Mouse (Mus musculus) intestine, embryonic 15.5 days (tissue): ENCODE data around the gene Peli2. TPM values are rescaled to one million over a fixed set of nuclear protein-coding genes. Genes with fewer than 3 reads are reported as not detected.

Experiments
- ATAC-seq: fragments of 200-750 bp; cut with Nextera tagmentation; 2 replicates; pipeline ENCODE4 v1.8.0; 2017; ENCODE audit warnings: moderate TSS enrichment, moderate library complexity
- H3K27ac ChIP-seq: fragments of 300-500 bp; sonication (generic); 2 replicates; pipeline ENCODE4 v1.5.1; 2015; ENCODE audit warnings: mild to moderate bottlenecking, inconsistent platforms
- H3K27me3 ChIP-seq: fragments of 300-500 bp; sonication (generic); replicated peaks from 2 replicates; pipeline ENCODE4 v1.6.1; 2015; ENCODE audit warnings: inconsistent platforms
- H3K36me3 ChIP-seq: fragments of 300-500 bp; sonication (generic); 2 replicates; pipeline ENCODE4 v1.6.1; 2015; ENCODE audit warnings: inconsistent platforms
- H3K4me1 ChIP-seq: fragments of 300-500 bp; sonication (generic); replicated peaks from 2 replicates; pipeline ENCODE4 v1.6.1; 2015; ENCODE audit warnings: inconsistent platforms
- H3K4me2 ChIP-seq: fragments of 300-500 bp; sonication (generic); replicated peaks from 2 replicates; pipeline ENCODE4 v1.6.1; 2015; ENCODE audit warnings: mild to moderate bottlenecking, inconsistent platforms
- H3K4me3 ChIP-seq: fragments of 300-500 bp; sonication (generic); replicated peaks from 2 replicates; pipeline ENCODE4 v1.5.1; 2015; ENCODE audit warnings: inconsistent platforms
- H3K9ac ChIP-seq: fragments of 300-500 bp; sonication (generic); 2 replicates; pipeline ENCODE4 v1.6.1; 2015; ENCODE audit warnings: inconsistent platforms
- H3K9me3 ChIP-seq: fragments of 300-500 bp; sonication (generic); 2 replicates; pipeline ENCODE4 v1.6.1; 2016; ENCODE audit warnings: inconsistent platforms
- WGBS: fragments of 180-500 bp; shearing (Covaris S2); methylation state at CpG from one replicate; pipeline ENCODE4 v1.1.7; 2015; 5-methylcytosine and 5-hydroxymethylcytosine counted together
- polyA plus RNA-seq: library from polyadenylated mRNA; unstranded; fragments of >200 nt; fragmentation: Nextera tagmentation; extraction: Ambion mirVana; gene quantifications from 2 replicates; pipeline ENCODE4 v1.2.1, GENCODE M21; 2015

The Peli2 gene
- polyA plus RNA-seq, 1 experiment from 2014 or later: 5.3 TPM

DNA sequence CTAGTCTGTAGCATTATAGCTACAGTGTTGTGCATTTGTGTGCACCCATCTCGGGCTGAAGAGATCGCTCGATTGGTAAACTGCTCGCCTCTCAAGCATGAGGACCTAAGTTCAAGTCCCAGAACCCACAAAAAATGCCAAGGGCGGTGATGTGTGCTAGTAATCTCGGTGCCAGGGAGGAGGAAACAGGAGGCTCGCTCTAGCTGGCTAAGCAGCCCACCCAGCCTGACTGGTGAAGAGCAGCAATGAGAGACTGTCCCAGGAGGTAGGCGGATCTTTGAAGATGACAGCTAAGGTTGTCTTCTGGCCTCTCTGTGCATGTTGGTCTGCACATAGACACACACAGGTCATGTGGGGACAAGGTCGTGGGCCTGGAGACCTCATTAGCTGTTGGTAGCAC is 129.3 kb downstream of the Peli2 start:
- Histone ChIP-seq H3K27ac (no peak overlapping the region), H3K27me3 (no peaks in the 10 kb centered on the region), H3K4me3 (no peak overlapping the region), H3K36me3 (no peaks in the 10 kb centered on the region), H3K9me3 (no peaks in the 10 kb centered on the region), H3K4me1 (no peaks in the 10 kb centered on the region), H3K9ac (no peak overlapping the region), H3K4me2 (no peak overlapping the region)
- ATAC-seq: no peak
- WGBS: 91% methylated on average over 9 of the region's 9 CpGs

DNA sequence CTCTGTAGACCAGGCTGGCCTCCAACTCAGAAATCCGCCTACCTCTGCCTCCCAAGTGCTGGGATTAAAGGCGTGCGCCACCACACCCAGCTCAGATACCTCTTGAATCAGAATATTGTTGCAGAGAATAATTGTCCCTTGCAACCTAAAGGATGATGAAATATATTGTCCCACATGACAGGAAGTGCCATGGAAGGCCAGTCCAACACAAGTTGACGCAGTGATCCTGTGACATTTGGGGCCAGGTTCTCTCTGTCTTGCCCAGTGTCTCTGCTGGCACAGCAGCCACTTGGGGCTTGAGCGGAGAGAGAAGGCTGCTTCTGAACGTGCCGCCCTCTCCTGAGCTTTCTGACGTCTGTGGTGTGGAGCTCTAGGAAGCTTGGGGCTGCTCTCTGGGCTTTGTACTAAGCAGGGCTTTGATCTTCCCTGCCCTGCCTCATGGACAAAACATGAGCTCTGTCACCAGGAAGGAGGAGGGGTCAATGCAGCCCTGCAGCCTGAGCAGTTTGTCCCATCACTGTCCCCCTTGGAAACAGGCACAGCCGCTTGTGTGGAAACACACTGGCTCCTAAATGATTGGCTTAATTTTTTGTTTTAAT is 130.9 kb downstream of the Peli2 start:
- Histone ChIP-seq H3K4me3 (no peak overlapping the region), H3K36me3 (no peaks in the 10 kb centered on the region), H3K4me2 (no peak overlapping the region), H3K9ac (no peak overlapping the region), H3K27me3 (no peaks in the 10 kb centered on the region), H3K9me3 (no peaks in the 10 kb centered on the region), H3K27ac (no peak overlapping the region), H3K4me1 (no peaks in the 10 kb centered on the region)
- 77% methylated on average over 9 of the region's 9 CpGs for WGBS
- ATAC-seq: no peak

DNA sequence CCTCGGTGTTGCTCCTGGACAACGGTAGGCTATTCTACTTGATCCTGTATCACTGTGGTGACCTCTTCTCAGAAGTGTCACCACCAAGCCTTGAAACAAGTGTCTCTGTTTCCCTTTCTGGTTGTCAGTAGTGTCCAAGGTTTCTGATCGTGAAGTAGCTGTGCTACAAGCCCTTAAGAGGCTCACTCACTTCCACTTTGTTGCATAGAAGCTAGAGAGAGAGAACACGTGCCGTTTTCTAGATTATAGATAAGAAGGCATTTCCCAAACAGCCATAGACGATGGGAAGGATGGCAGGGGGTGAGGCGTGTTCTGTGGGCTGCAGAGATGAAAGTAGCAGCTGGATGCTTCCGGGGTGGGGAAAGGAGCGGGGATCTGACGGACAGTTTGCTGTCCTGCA is 132.6 kb downstream of the Peli2 start:
- Histone ChIP-seq H3K36me3 (no peaks in the 10 kb centered on the region), H3K4me3 (no peak overlapping the region), H3K9ac (no peak overlapping the region), H3K4me2 (no peak overlapping the region), H3K4me1 (no peaks in the 10 kb centered on the region), H3K9me3 (no peaks in the 10 kb centered on the region), H3K27me3 (no peaks in the 10 kb centered on the region), H3K27ac (no peak overlapping the region)
- ATAC-seq: no peak
- WGBS: 67% methylated on average over 10 of the region's 10 CpGs

DNA sequence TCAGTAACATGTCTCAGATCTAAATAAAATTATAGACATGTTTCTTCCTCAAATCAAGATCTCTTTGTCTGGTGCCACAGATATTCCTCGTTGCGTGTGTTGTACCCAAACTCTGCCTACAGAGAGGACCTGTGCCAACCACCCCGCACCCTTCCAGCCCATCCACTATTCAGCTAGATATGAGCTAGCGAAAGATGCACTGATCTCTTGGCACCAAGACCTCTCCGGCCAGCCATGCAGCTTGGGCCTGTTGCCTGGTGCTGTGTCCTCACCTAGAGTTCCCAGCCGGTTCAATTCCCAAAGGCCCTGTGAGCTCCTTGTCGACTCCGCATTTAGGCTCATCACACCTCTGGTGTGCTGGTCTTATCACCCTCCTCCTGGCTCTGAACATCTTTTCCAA is 134.1 kb downstream of the Peli2 start:
- Histone ChIP-seq H3K27me3 (no peaks in the 10 kb centered on the region), H3K36me3 (no peaks in the 10 kb centered on the region), H3K4me2 (no peak overlapping the region), H3K4me3 (no peak overlapping the region), H3K9me3 (no peaks in the 10 kb centered on the region), H3K9ac (no peak overlapping the region), H3K27ac (no peak overlapping the region), H3K4me1 (no peaks in the 10 kb centered on the region)
- WGBS: 91% methylated on average over 8 of the region's 8 CpGs
- no peak for ATAC-seq

DNA sequence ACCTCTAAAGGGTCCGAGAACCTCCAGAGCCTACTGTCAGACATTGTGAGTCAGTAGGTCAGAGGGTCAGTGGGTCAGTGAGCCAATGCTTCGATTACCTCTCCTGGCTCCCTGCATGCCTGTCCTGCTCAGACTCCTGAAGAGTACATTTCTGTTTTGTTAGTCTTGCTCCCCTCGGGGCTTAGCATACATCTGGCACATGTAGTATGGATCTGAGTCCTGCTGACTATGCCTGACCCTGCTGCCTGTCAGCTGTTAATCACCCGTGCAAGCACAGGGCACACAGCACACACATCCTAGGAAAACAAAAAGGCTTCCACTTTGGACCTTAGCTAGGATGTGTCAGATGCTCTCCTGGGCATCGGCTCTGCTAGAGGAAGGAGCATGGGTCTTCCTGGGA is 134.7 kb downstream of the Peli2 start:
- no peak for ATAC-seq
- no peaks in the 10 kb centered on the region for H3K4me1 ChIP-seq
- WGBS: 52% methylated on average over 5 of the region's 5 CpGs
- no peaks in the 10 kb centered on the region for H3K9me3 ChIP-seq
- H3K27me3 ChIP-seq: no peaks in the 10 kb centered on the region
- H3K36me3 ChIP-seq: no peaks in the 10 kb centered on the region
- no peak overlapping the region for H3K4me2 ChIP-seq
- no peak overlapping the region for H3K27ac ChIP-seq
- H3K9ac ChIP-seq: no peak overlapping the region
- H3K4me3 ChIP-seq: no peak overlapping the region

DNA sequence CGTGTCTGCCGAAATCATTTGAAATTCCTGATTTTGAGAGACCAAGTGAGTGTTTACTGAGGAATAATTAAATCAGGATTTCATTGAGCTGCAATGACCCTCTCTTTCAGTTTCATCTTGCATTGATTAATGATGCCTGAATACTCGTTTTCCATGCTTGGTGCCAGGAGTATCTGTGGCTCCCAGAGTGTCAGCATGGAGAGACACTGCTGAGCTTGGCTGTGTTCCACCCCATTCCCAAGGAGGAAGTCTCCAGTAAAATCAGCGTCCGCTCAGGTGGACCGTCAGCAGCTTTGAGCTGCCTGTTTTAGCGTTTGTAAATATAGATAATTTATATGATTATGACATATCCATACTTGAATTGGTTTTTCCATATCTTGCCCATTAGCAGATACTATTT is 137.1 kb downstream of the Peli2 start:
- Histone ChIP-seq H3K4me2 (no peak overlapping the region), H3K9me3 (no peaks in the 10 kb centered on the region), H3K4me1 (no peaks in the 10 kb centered on the region), H3K27me3 (no peaks in the 10 kb centered on the region), H3K4me3 (no peak overlapping the region), H3K9ac (no peak overlapping the region), H3K36me3 (no peaks in the 10 kb centered on the region), H3K27ac (no peak overlapping the region)
- no peak for ATAC-seq
- 65% methylated on average over 7 of the region's 7 CpGs for WGBS

DNA sequence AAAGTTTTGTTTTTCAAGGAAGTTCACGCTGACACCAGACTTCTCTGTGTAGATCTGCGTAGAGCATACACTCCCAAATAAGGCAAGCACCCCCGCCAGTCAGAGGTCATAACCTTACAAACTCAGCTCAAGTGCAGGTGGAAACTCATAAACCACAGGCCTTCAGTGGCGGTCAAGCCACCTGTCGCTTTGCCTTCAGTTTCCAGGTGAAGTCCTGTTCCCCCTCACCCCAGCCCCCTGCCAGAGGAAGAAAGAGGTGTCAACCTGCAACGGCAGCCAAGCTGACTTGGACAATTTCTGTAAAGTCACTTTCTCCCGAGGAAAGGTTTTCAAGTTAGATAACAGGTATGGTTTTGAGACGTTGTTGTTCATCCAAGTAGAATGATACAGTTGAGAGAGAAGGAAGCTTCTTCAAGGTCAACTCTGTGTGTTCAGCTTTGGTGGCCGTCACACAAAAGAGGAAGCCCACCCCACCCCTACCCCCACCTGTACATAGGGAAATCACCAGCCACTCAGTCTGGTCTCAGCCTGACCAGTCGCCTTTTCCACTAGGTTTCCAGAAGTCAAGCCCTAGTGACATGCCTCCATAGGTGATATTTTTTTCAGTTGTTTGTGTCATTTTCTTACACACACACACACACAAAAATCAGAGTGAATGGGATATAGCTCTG is 138.2 kb downstream of the Peli2 start:
- Histone ChIP-seq H3K36me3 (no peaks in the 10 kb centered on the region), H3K4me1 (no peaks in the 10 kb centered on the region), H3K9me3 (no peaks in the 10 kb centered on the region), H3K9ac (no peak overlapping the region), H3K4me2 (no peak overlapping the region), H3K27ac (no peak overlapping the region), H3K4me3 (no peak overlapping the region), H3K27me3 (no peaks in the 10 kb centered on the region)
- no peak for ATAC-seq
- 75% methylated on average over 10 of the region's 10 CpGs for WGBS

DNA sequence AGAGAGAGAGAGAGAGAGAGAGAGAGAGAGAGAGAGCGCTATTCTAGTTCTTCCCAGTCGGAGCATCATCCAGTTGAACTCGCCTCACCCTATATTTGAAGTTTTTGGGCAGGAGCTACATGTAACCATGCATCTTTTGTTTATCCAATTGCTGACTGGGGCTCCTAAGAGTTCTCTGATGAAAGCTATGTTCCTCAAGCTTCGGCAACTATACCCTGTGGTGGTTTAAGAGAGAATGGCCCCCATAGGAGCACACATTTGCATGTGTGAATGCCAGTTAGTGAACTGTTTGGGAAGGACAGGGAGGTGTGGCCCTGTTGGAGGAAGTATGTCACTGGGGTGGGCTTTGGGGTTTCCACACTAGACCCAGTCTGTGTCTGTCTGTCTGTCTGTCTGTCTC is 142.5 kb downstream of the Peli2 start:
- no peak for ATAC-seq
- Histone ChIP-seq H3K27me3 (no peaks in the 10 kb centered on the region), H3K4me2 (no peak overlapping the region), H3K36me3 (no peaks in the 10 kb centered on the region), H3K4me1 (no peaks in the 10 kb centered on the region), H3K27ac (no peak overlapping the region), H3K4me3 (no peak overlapping the region), H3K9ac (no peak overlapping the region), H3K9me3 (no peaks in the 10 kb centered on the region)
- WGBS: 94% methylated on average over 4 of the region's 4 CpGs

DNA sequence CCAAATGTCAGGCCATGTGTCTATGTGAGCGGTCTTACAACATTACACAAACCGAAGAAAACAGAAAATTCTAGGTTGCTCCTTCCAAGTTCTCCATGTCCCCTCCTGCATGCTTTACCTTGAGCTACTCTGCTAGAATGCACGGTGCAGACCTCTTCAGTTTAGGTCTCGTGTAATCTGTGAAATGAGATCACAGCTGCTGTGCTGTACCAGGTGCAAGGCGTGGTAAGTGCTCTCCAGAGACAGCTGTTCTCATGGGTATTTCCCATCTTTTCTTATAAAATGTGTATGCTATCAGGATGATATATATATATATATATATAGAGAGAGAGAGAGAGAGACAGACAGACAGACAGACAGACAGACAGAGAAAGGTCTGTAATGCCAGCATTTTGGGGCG is 146.1 kb downstream of the Peli2 start:
- Histone ChIP-seq H3K36me3 (no peaks in the 10 kb centered on the region), H3K4me3 (no peak overlapping the region), H3K27me3 (no peaks in the 10 kb centered on the region), H3K9me3 (no peaks in the 10 kb centered on the region), H3K4me1 (no peaks in the 10 kb centered on the region), H3K4me2 (no peak overlapping the region), H3K27ac (no peak overlapping the region), H3K9ac (no peak overlapping the region)
- ATAC-seq: no peak
- WGBS: 81% methylated on average over 6 of the region's 6 CpGs

DNA sequence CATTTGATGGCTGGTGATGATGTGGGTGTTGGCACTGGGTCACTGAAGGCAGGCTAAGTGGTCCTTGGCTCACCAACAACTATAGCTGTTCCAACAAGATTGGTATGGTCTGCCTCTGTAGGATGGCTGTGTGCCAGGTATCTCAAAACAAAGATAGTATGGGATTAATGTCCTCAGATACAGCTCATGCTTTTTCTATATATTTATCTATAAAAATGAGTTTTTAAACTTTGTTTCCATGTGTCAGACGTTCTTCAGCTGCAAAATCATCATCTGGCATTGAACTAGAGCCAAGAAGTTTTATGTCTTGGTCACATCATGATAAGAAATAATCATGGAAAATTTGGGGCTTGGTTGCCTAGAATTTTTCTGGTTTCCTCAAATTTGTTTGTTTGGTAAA is 157.7 kb downstream of the Peli2 start:
- Histone ChIP-seq H3K27ac (no peak overlapping the region), H3K27me3 (no peaks in the 10 kb centered on the region), H3K4me1 (no peaks in the 10 kb centered on the region), H3K4me2 (no peak overlapping the region), H3K9me3 (no peaks in the 10 kb centered on the region), H3K4me3 (no peak overlapping the region), H3K36me3 (no peaks in the 10 kb centered on the region), H3K9ac (no peak overlapping the region)
- ATAC-seq: no peak
- 34% methylated on average over 1 of the region's 1 CpGs for WGBS

DNA sequence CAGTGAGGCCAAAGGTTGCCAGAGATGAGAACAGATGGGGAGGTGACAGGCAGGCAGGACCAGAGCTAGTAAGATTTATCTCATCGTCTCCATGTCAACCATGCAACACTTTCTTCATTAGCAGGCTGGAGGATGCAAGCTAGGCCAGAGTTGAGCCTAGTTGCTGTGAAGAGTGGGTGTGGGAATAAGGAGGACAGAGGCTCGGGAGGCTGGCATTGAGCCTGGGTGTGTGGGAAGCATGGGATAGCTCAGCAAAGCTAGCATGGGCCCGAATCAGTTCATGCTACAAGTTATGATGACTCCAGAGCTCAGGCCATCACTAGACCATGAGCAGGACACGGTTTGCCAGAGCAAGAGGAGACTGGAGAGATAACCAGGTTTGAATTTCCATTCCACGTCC is 166.3 kb downstream of the Peli2 start:
- Histone ChIP-seq H3K4me1 (no peaks in the 10 kb centered on the region), H3K36me3 (no peaks in the 10 kb centered on the region), H3K9me3 (no peaks in the 10 kb centered on the region), H3K4me2 (no peak overlapping the region), H3K27me3 (no peaks in the 10 kb centered on the region), H3K27ac (no peak overlapping the region), H3K9ac (no peak overlapping the region), H3K4me3 (no peak overlapping the region)
- no peak for ATAC-seq
- WGBS: 89% methylated on average over 5 of the region's 5 CpGs

DNA sequence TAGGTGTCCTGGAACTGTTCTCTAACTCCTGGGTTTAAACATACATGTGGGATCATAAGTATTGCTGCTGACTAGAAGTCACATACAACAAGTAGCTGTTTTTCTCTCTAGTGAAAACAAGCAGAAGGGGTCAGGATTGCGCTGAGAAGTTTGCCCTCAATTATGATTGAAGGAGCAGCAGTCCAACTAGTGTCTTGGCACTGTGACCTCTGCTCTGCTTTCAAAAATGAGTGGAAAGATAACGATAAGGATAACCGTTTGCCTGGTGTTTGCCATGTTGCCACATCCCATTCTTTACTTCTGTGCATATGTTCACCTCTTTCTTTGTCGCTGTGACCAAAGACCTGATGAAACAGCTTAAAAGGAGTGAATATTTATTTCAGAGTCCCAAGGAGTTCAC is 167.0 kb downstream of the Peli2 start:
- ATAC-seq: no peak
- Histone ChIP-seq H3K36me3 (no peaks in the 10 kb centered on the region), H3K9me3 (no peaks in the 10 kb centered on the region), H3K27me3 (no peaks in the 10 kb centered on the region), H3K9ac (no peak overlapping the region), H3K27ac (no peak overlapping the region), H3K4me3 (no peak overlapping the region), H3K4me1 (no peaks in the 10 kb centered on the region), H3K4me2 (no peak overlapping the region)
- WGBS: 73% methylated on average over 4 of the region's 4 CpGs

DNA sequence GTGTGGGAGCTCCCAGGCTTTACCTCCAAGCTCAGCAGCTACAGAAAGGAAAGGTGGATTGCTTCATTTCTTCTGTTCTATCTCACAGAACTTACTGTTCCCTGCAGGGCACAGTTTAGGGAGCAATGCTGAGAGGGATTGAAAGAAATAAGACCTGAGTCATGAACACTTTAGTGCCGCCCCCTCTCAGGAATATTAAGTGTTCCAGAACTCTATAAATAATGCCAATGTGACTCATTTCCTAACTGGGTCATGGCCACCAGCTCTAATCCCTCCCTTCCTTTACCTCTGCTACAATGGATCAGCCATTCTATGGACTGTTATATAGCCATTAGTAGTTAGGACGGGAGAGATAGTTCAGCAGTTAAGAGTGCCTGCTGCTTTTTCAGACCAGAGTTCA is 168.0 kb downstream of the Peli2 start:
- H3K27me3 ChIP-seq: no peaks in the 10 kb centered on the region
- H3K9me3 ChIP-seq: no peaks in the 10 kb centered on the region
- WGBS: 78% methylated on average over 2 of the region's 2 CpGs
- H3K36me3 ChIP-seq: no peaks in the 10 kb centered on the region
- H3K9ac ChIP-seq: no peak overlapping the region
- H3K27ac ChIP-seq: no peak overlapping the region
- no peak overlapping the region for H3K4me2 ChIP-seq
- H3K4me1 ChIP-seq: no peaks in the 10 kb centered on the region
- ATAC-seq: no peak
- no peak overlapping the region for H3K4me3 ChIP-seq
